10 mouse cellular contexts compared by ENCODE assay signal in the genomic region with DNA sequence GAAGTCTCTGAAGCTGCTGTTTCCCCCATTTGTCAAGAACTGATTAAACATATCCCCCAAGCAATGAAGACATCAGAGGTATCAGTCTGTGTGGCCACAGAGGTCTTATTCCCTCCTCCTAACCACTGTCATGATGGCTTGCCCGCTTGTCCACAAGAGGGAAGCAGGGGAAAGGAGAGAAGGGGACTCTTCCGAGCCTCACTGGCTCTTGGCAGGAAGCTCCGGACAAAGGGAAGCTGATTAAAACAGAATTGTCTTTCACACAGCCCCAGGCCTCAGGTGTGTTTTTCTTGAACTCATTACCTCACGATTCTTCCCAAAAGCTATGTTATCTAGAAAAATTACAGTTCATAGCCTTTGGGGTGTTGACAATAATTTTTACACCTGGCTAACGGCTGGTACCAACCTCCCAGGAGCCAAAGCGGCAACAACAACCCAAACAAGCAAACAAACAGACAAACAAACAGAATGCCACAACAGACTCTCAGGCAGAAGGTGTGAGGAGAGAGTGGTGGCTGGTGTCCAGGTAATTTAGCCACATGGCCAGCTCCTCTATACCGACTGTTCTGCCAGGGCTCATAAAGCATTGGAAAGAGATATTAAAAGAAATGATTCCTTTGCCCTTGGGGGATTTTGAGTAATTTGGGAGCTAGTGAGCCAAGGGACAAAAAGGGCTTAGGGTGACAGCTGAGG.
DNase-seq lines count a peak whose midpoint lies in the region; ATAC-seq and TF ChIP-seq lines count a peak whose summit lies in the region.
"Had no signal": no experiment of that assay in that cellular context is flagged by ENCODE, and none has a peak within 500 bp of the region (broad histone marks: within the 10 kb centered on the region; RNA-seq: fewer than 3 reads in every experiment).

No protein-coding gene starts in this region.

- no peaks in the 10 kb centered on the region for H3K36me3 ChIP-seq in hindbrain, embryonic 11.5 days (ENCODE audit: control insufficient read depth, insufficient read depth, low read length)
- no peaks in the 10 kb centered on the region for H3K36me3 ChIP-seq in hindbrain, embryonic 10.5 days
- H3K36me3 ChIP-seq in kidney, embryonic 15.5 days = no peaks in the 10 kb centered on the region
- no peaks in the 10 kb centered on the region for H3K36me3 ChIP-seq in neural tube, embryonic 13.5 days
- no peaks in the 10 kb centered on the region for H3K36me3 ChIP-seq in forebrain, embryonic 12.5 days (replicated peaks)
- H3K36me3 ChIP-seq: G1E; liver, embryonic 15.5 days had no signal

- no peaks in the 10 kb centered on the region for H3K9me3 ChIP-seq in hindbrain, embryonic 11.5 days (ENCODE audit: control insufficient read depth, low read length)
- H3K9me3 ChIP-seq in hindbrain, embryonic 10.5 days = no peaks in the 10 kb centered on the region
- no peaks in the 10 kb centered on the region for H3K9me3 ChIP-seq in kidney, embryonic 15.5 days (replicated peaks)
- no peaks in the 10 kb centered on the region for H3K9me3 ChIP-seq in neural tube, embryonic 13.5 days
- no peaks in the 10 kb centered on the region for H3K9me3 ChIP-seq in forebrain, embryonic 12.5 days
- H3K9me3 ChIP-seq: liver, embryonic 15.5 days had no signal

- no peak overlapping the region for H3K4me2 ChIP-seq in hindbrain, embryonic 11.5 days (replicated peaks; ENCODE audit: low read depth, low read length)
- H3K4me2 ChIP-seq in kidney, embryonic 15.5 days = no peak overlapping the region
- H3K4me2 ChIP-seq in neural tube, embryonic 13.5 days = no peak overlapping the region
- H3K4me2 ChIP-seq in forebrain, embryonic 12.5 days = no peak overlapping the region
- H3K4me2 ChIP-seq: liver, embryonic 15.5 days had no signal

- TF ChIP-seq CTCF in cortical plate, adult 2 months (IDR thresholded peaks at IDR 0.05; ENCODE audit: extremely low read depth, insufficient read depth, low read length) = peak; percentile 41

- H3K4me1 ChIP-seq in hindbrain, embryonic 11.5 days (replicated peaks; ENCODE audit: control insufficient read depth, insufficient read depth, low read length) = no peaks in the 10 kb centered on the region
- 0 out of 2 replicates have a peak, but pooled peaks cover 4% of the 10 kb centered on the region for H3K4me1 ChIP-seq in hindbrain, embryonic 10.5 days (replicated peaks)
- no peaks in the 10 kb centered on the region for H3K4me1 ChIP-seq in cortical plate, adult 2 months (ENCODE audit: control insufficient read depth, insufficient read depth, low read length)
- 0 out of 2 replicates have a peak, but pooled peaks cover 6% of the 10 kb centered on the region for H3K4me1 ChIP-seq in kidney, embryonic 15.5 days
- no peaks in the 10 kb centered on the region; the same call in 1 of the 2 replicates for H3K4me1 ChIP-seq in neural tube, embryonic 13.5 days (replicated peaks)
- no peaks in the 10 kb centered on the region for H3K4me1 ChIP-seq in forebrain, embryonic 12.5 days
- H3K4me1 ChIP-seq: liver, embryonic 15.5 days had no signal

- 55% methylated on average over 7 of the region's 7 CpGs for WGBS in hindbrain, embryonic 11.5 days
- WGBS in hindbrain, embryonic 10.5 days = 53% methylated on average over 7 of the region's 7 CpGs
- 45% methylated on average over 7 of the region's 7 CpGs for WGBS in kidney, embryonic 15.5 days
- 34% methylated on average over 7 of the region's 7 CpGs for WGBS in neural tube, embryonic 13.5 days
- WGBS in forebrain, embryonic 12.5 days = 46% methylated on average over 7 of the region's 7 CpGs

- no peak overlapping the region for H3K9ac ChIP-seq in hindbrain, embryonic 11.5 days (ENCODE audit: low read depth, low read length)
- no peak overlapping the region for H3K9ac ChIP-seq in kidney, embryonic 15.5 days
- no peak overlapping the region for H3K9ac ChIP-seq in neural tube, embryonic 13.5 days
- H3K9ac ChIP-seq in forebrain, embryonic 12.5 days = no peak overlapping the region
- H3K9ac ChIP-seq: liver, embryonic 15.5 days had no signal

- no peak overlapping the region for H3K4me3 ChIP-seq in hindbrain, embryonic 11.5 days (ENCODE audit: low read depth, low read length)
- H3K4me3 ChIP-seq in hindbrain, embryonic 10.5 days = no peak overlapping the region
- H3K4me3 ChIP-seq in cortical plate, adult 2 months (ENCODE audit: insufficient read depth, low read length) = no peak overlapping the region
- no peak overlapping the region for H3K4me3 ChIP-seq in kidney, embryonic 15.5 days (replicated peaks)
- H3K4me3 ChIP-seq in neural tube, embryonic 13.5 days = no peak overlapping the region
- H3K4me3 ChIP-seq in forebrain, embryonic 12.5 days (replicated peaks) = no peak overlapping the region
- H3K4me3 ChIP-seq: liver, embryonic 15.5 days had no signal

- ATAC-seq in hindbrain, embryonic 11.5 days (ENCODE audit: low FRiP score) = peak; percentile 51
- ATAC-seq in kidney, embryonic 15.5 days (replicated peaks; ENCODE audit: low FRiP score) = 0 out of 2 replicates have a peak, but pooled peaks have one; percentile 36
- peak; percentile 63; the same call in 1 of the 2 replicates for ATAC-seq in neural tube, embryonic 13.5 days (ENCODE audit: low read depth)
- no peak for ATAC-seq in forebrain, embryonic 12.5 days (ENCODE audit: low FRiP score)

- no peaks in the 10 kb centered on the region for H3K27me3 ChIP-seq in hindbrain, embryonic 11.5 days (ENCODE audit: control insufficient read depth, insufficient read depth, low read length)
- H3K27me3 ChIP-seq in hindbrain, embryonic 10.5 days (ENCODE audit: insufficient read depth, poor library complexity, severe bottlenecking) = no peaks in the 10 kb centered on the region
- no peaks in the 10 kb centered on the region for H3K27me3 ChIP-seq in kidney, embryonic 15.5 days
- H3K27me3 ChIP-seq in neural tube, embryonic 13.5 days = no peaks in the 10 kb centered on the region
- no peaks in the 10 kb centered on the region for H3K27me3 ChIP-seq in forebrain, embryonic 12.5 days
- H3K27me3 ChIP-seq: liver, embryonic 15.5 days had no signal

- H3K27ac ChIP-seq in hindbrain, embryonic 11.5 days (ENCODE audit: low read depth, low read length) = no peak overlapping the region
- no peak overlapping the region for H3K27ac ChIP-seq in hindbrain, embryonic 10.5 days
- H3K27ac ChIP-seq in cortical plate, adult 2 months (ENCODE audit: insufficient read depth, low read length) = no peak overlapping the region
- H3K27ac ChIP-seq in kidney, embryonic 15.5 days = no peak overlapping the region
- 0 out of 2 replicates have a peak overlapping the region, but pooled peaks have one; percentile 11 for H3K27ac ChIP-seq in neural tube, embryonic 13.5 days (replicated peaks)
- no peak overlapping the region for H3K27ac ChIP-seq in forebrain, embryonic 12.5 days
- H3K27ac ChIP-seq: liver, embryonic 15.5 days had no signal

- peak; percentile 22 for DNase-seq in hindbrain, embryonic 11.5 days (ENCODE audit: low spot score)
- DNase-seq in hindbrain, embryonic 10.5 days (ENCODE audit: low spot score) = no peak
- DNase-seq in adrenal gland, adult 2 months = peak; percentile 43
- no peak for DNase-seq in frontal cortex, postnatal 14 days (ENCODE audit: low spot score in 2 of 2)

- no peak for TF ChIP-seq POLR2A in cortical plate, adult 2 months (IDR thresholded peaks at IDR 0.05; ENCODE audit: extremely low read depth, insufficient read depth, low read length)

Comparison
In these comparisons a context has a peak if more than half of its experiments do, and no peak if none do; other contexts are left out.
1. DNase-seq: peak in hindbrain, embryonic 11.5 days (single experiment) and adrenal gland, adult 2 months (single experiment); none in hindbrain, embryonic 10.5 days (single experiment) and frontal cortex, postnatal 14 days (0 of 2).